Mouse (Mus musculus): ENCODE data around the gene Gm13285. TPM values are rescaled to one million over a fixed set of nuclear protein-coding genes. Genes with fewer than 3 reads are reported as not detected.
"Not testable (repeated sequence)": the region's sequence is repeated elsewhere in the genome, so short reads cannot be mapped to it uniquely, and the experiment has no call there.

Gm13285 gene
- polyA plus RNA-seq, 1 experiment = 0.44 TPM

- peak overlapping the region; percentile 19; the same call in 1 of the 2 replicates for H3K4me3 ChIP-seq (ENCODE audit: insufficient read depth, low read length)
- peak overlapping the region; percentile 58; the same call in 1 of the 2 replicates for H3K27ac ChIP-seq (ENCODE audit: insufficient read depth, low read length)
- TF ChIP-seq CTCF (IDR thresholded peaks at IDR 0.05; ENCODE audit: borderline replicate concordance, insufficient read depth, low read length) = 0 out of 2 replicates have a peak, but pooled peaks have one; percentile 7
- TF ChIP-seq POLR2A (IDR thresholded peaks at IDR 0.05; ENCODE audit: low read depth, low read length) = peak; percentile 65
- H3K4me1 ChIP-seq (ENCODE audit: control insufficient read depth, insufficient read depth, low read length) = not testable (repeated sequence)
Measured at GRCm38 (mm10) chr4:88763384-88764018, 36.0 kb upstream of the Gm13285 start.

DNA sequence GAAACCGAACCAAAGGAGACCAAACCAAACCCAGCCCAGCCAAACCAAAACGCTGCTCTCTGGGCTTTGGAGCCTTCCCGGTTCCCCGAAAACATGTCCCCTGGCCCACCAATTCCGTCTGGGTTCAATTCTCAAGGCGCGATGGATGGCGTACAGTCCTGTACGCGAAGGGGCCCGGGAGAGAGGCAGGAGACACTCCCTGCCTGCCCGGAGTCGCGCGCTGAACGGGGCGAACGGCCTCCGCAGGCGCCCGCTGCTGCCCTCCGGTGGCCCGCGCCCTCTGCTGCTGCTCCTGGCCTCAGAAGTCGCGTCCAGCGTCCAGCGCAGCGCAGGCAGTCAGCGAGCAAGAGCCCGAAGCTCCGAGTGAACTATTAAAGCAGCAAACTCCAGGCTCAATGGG is 25.9 kb upstream of the Gm13285 start, which contains the start of gene Gm13290:
Gene Gm13290 (plus strand): TSS at position 301 of the 400 bp plus-strand sequence.
- not testable (repeated sequence) for H3K27ac ChIP-seq (ENCODE audit: insufficient read depth, low read length); H3K4me1 ChIP-seq (ENCODE audit: control insufficient read depth, insufficient read depth, low read length)

DNA sequence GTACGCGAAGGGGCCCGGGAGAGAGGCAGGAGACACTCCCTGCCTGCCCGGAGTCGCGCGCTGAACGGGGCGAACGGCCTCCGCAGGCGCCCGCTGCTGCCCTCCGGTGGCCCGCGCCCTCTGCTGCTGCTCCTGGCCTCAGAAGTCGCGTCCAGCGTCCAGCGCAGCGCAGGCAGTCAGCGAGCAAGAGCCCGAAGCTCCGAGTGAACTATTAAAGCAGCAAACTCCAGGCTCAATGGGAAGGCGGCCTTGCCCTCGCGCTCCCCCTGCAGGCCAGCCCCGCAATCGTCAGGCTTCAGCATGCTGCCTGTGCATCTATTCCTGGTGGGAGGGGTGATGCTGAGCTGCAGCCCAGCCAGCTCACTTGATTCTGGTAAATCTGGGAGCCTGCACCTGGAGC is 22.8 kb upstream of the Gm13285 start, which contains the start of gene Gm13289:
Gene Gm13289 (plus strand): TSS at position 301 of the 400 bp plus-strand sequence.
- not testable (repeated sequence) for H3K4me3 ChIP-seq (ENCODE audit: insufficient read depth, low read length); H3K27ac ChIP-seq (ENCODE audit: insufficient read depth, low read length); H3K4me1 ChIP-seq (ENCODE audit: control insufficient read depth, insufficient read depth, low read length)

More for the DNA sequence above, 25.9 kb upstream of the Gm13285 start, which contains the start of gene Gm13290:
- H3K4me3 ChIP-seq (ENCODE audit: insufficient read depth, low read length) = not testable (repeated sequence)

GRCm38 (mm10) chr4:88779550-88779949 is 19.9 kb upstream of the Gm13285 start, which contains the start of gene Gm13272:
TSS of gene Gm13272 (plus strand) at chr4:88779850.
- H3K4me1 ChIP-seq (ENCODE audit: control insufficient read depth, insufficient read depth, low read length); H3K4me3 ChIP-seq (ENCODE audit: insufficient read depth, low read length); H3K27ac ChIP-seq (ENCODE audit: insufficient read depth, low read length): not testable (repeated sequence)

DNA sequence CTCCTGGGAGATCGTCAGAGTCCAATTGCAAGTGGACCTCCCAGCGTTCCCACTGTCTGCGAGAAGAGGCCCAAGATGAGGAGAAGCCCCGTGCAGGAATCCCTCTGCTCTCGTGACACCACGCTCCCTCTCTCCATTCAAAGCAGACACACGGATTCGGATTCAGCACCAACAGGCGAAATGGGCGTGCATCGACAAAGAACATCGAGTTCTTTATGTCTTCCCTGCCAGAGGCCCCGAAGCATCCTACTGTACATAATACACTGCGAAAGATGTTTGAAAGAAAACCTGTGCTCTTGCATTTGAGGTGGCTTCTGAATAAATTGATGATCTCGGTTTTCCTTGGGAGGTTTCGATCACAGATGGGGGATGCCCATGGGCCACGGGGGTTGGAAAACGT is 19.1 kb upstream of the Gm13285 start:
- not testable (repeated sequence) for H3K4me1 ChIP-seq (ENCODE audit: control insufficient read depth, insufficient read depth, low read length); H3K27ac ChIP-seq (ENCODE audit: insufficient read depth, low read length); H3K4me3 ChIP-seq (ENCODE audit: insufficient read depth, low read length)

GRCm38 (mm10) chr4:88781831-88782230 is 17.6 kb upstream of the Gm13285 start, which contains the start of gene Ifnz:
TSS of gene Ifnz (plus strand) at chr4:88782131.
- H3K27ac ChIP-seq (ENCODE audit: insufficient read depth, low read length) = peak within 1 kb of the TSS; percentile 92
- not testable (repeated sequence) for H3K4me1 ChIP-seq (ENCODE audit: control insufficient read depth, insufficient read depth, low read length)
- H3K4me3 ChIP-seq (ENCODE audit: insufficient read depth, low read length) = peak within 1 kb of the TSS; percentile 35; the same call in 1 of the 2 replicates

DNA sequence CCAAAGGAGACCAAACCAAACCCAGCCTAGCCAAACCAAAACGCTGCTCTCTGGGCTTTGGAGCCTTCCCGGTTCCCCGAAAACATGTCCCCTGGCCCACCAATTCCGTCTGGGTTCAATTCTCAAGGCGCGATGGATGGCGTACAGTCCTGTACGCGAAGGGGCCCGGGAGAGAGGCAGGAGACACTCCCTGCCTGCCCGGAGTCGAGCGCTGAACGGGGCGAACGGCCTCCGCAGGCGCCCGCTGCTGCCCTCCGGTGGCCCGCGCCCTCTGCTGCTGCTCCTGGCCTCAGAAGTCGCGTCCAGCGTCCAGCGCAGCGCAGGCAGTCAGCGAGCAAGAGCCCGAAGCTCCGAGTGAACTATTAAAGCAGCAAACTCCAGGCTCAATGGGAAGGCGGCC is 17.1 kb upstream of the Gm13285 start:
- H3K4me1 ChIP-seq (ENCODE audit: control insufficient read depth, insufficient read depth, low read length) = not testable (repeated sequence)
- Histone ChIP-seq H3K27ac (ENCODE audit: insufficient read depth, low read length) (peak overlapping the region; percentile 92), H3K4me3 (ENCODE audit: insufficient read depth, low read length) (peak overlapping the region; percentile 35; the same call in 1 of the 2 replicates)

DNA sequence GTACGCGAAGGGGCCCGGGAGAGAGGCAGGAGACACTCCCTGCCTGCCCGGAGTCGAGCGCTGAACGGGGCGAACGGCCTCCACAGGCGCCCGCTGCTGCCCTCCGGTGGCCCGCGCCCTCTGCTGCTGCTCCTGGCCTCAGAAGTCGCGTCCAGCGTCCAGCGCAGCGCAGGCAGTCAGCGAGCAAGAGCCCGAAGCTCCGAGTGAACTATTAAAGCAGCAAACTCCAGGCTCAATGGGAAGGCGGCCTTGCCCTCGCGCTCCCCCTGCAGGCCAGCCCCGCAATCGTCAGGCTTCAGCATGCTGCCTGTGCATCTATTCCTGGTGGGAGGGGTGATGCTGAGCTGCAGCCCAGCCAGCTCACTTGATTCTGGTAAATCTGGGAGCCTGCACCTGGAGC is 14.1 kb upstream of the Gm13285 start, which contains the start of gene Gm13276:
Gene Gm13276 (plus strand): TSS at position 301 of the 400 bp plus-strand sequence.
- H3K4me1 ChIP-seq (ENCODE audit: control insufficient read depth, insufficient read depth, low read length); H3K4me3 ChIP-seq (ENCODE audit: insufficient read depth, low read length); H3K27ac ChIP-seq (ENCODE audit: insufficient read depth, low read length): not testable (repeated sequence)

- peak; percentile 43; the same call in 1 of the 2 replicates for TF ChIP-seq CTCF (IDR thresholded peaks at IDR 0.05; ENCODE audit: borderline replicate concordance, insufficient read depth, low read length)
- not testable (repeated sequence) for H3K27ac ChIP-seq (ENCODE audit: insufficient read depth, low read length); H3K4me3 ChIP-seq (ENCODE audit: insufficient read depth, low read length); H3K4me1 ChIP-seq (ENCODE audit: control insufficient read depth, insufficient read depth, low read length)
Measured at GRCm38 (mm10) chr4:88788402-88788801, 11.1 kb upstream of the Gm13285 start, which contains the start of gene Gm13277. TSS of gene Gm13277 (plus strand) at chr4:88788632.

DNA sequence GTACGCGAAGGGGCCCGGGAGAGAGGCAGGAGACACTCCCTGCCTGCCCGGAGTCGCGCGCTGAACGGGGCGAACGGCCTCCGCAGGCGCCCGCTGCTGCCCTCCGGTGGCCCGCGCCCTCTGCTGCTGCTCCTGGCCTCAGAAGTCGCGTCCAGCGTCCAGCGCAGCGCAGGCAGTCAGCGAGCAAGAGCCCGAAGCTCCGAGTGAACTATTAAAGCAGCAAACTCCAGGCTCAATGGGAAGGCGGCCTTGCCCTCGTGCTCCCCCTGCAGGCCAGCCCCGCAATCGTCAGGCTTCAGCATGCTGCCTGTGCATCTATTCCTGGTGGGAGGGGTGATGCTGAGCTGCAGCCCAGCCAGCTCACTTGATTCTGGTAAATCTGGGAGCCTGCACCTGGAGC is 8.2 kb upstream of the Gm13285 start, which contains the start of gene Gm13278:
Gene Gm13278 (plus strand): TSS at position 301 of the 400 bp plus-strand sequence.
- H3K27ac ChIP-seq (ENCODE audit: insufficient read depth, low read length); H3K4me1 ChIP-seq (ENCODE audit: control insufficient read depth, insufficient read depth, low read length); H3K4me3 ChIP-seq (ENCODE audit: insufficient read depth, low read length): not testable (repeated sequence)

GRCm38 (mm10) chr4:88793936-88794675 is 5.4 kb upstream of the Gm13285 start, which contains the start of gene Gm13275:
TSS of gene Gm13275 (plus strand) at chr4:88794487.
- not testable (repeated sequence) for H3K4me1 ChIP-seq (ENCODE audit: control insufficient read depth, insufficient read depth, low read length); H3K4me3 ChIP-seq (ENCODE audit: insufficient read depth, low read length); H3K27ac ChIP-seq (ENCODE audit: insufficient read depth, low read length)

- H3K4me1 ChIP-seq (ENCODE audit: control insufficient read depth, insufficient read depth, low read length); H3K4me3 ChIP-seq (ENCODE audit: insufficient read depth, low read length); H3K27ac ChIP-seq (ENCODE audit: insufficient read depth, low read length): not testable (repeated sequence)
Measured at GRCm38 (mm10) chr4:88797097-88797496, 2.4 kb upstream of the Gm13285 start, which contains the start of gene Gm13279. TSS of gene Gm13279 (plus strand) at chr4:88797397.

DNA sequence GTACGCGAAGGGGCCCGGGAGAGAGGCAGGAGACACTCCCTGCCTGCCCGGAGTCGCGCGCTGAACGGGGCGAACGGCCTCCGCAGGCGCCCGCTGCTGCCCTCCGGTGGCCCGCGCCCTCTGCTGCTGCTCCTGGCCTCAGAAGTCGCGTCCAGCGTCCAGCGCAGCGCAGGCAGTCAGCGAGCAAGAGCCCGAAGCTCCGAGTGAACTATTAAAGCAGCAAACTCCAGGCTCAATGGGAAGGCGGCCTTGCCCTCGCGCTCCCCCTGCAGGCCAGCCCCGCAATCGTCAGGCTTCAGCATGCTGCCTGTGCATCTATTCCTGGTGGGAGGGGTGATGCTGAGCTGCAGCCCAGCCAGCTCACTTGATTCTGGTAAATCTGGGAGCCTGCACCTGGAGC is 3.5 kb downstream of the Gm13285 start, which contains the start of gene Gm13287:
Gene Gm13287 (plus strand): TSS at position 301 of the 400 bp plus-strand sequence.
- not testable (repeated sequence) for H3K27ac ChIP-seq (ENCODE audit: insufficient read depth, low read length); H3K4me1 ChIP-seq (ENCODE audit: control insufficient read depth, insufficient read depth, low read length); H3K4me3 ChIP-seq (ENCODE audit: insufficient read depth, low read length)

GRCm38 (mm10) chr4:88805231-88805630 is 5.8 kb downstream of the Gm13285 start, which contains the start of gene Gm13288:
TSS of gene Gm13288 (plus strand) at chr4:88805531.
- H3K4me3 ChIP-seq (ENCODE audit: insufficient read depth, low read length); H3K4me1 ChIP-seq (ENCODE audit: control insufficient read depth, insufficient read depth, low read length); H3K27ac ChIP-seq (ENCODE audit: insufficient read depth, low read length): not testable (repeated sequence)

- H3K27ac ChIP-seq (ENCODE audit: insufficient read depth, low read length); H3K4me1 ChIP-seq (ENCODE audit: control insufficient read depth, insufficient read depth, low read length); H3K4me3 ChIP-seq (ENCODE audit: insufficient read depth, low read length): not testable (repeated sequence)
Measured at GRCm38 (mm10) chr4:88805761-88806160, 6.3 kb downstream of the Gm13285 start.

Data from embryonic fibroblast, embryonic 13.5 days (primary cell).